Mouse (Mus musculus) lung, adult 18-20 months (tissue): ENCODE results near the gene Ndnf.

Experiments
- DNase-seq, 2 experiments: peaks; one replicate each; pipeline ENCODE4 v3.0.0; 2022; ENCODE audit warnings: mixed read lengths in 2 of 2

The Ndnf gene

GRCm38 (mm10) chr6:65671451-65671850 lies at the start of gene Ndnf:
Gene Ndnf, plus strand, starts transcription at chr6:65671590.
- peak; percentile 71 to 74 for DNase-seq

DNA sequence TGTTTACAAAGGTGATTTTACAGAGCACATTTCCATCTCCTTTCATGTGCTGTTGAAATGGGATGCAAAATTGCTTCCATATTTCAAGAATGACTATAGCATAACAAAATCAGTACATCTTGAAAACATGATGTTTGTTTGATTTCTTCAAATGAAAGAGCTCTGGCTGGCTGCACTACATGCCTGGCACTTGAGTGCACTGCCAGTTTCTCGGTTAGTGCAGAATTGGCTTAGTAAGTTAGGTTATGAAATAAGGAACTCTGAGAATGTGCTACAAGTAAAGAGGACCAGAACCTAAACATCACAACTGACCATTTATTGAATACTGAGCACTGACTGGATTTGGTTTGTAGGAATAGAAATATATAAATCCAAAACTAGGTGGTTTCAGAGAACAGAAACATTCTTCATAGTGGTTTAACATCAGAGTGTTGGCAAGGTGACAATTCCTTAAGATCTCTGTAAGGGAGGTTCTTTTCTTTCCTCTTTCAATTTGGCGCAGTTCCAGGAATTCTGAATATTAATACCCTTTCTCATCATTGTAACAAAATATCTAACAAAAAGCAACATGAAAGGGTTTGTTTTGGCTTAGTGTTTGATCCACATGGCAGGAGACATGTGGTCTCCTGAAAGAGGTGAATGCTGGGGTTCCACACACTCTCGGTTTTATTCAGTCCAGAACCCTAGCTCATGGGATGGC lies 48.2 kb upstream of the Ndnf start:
- DNase-seq = peak; percentile 29 to 45

- no peak for DNase-seq
These were observed 40.8 kb upstream of the Ndnf start for GRCm38 (mm10) chr6:65630578-65630977.

GRCm38 (mm10) chr6:65632184-65632583 lies 39.2 kb upstream of the Ndnf start:
- no peak for DNase-seq

- no peak for DNase-seq
These were observed 29.0 kb upstream of the Ndnf start for GRCm38 (mm10) chr6:65642431-65642830.

- DNase-seq = no peak
These were observed 27.3 kb upstream of the Ndnf start for GRCm38 (mm10) chr6:65644110-65644509.

- no peak for DNase-seq
These were observed 25.0 kb upstream of the Ndnf start for GRCm38 (mm10) chr6:65646408-65646807.

DNA sequence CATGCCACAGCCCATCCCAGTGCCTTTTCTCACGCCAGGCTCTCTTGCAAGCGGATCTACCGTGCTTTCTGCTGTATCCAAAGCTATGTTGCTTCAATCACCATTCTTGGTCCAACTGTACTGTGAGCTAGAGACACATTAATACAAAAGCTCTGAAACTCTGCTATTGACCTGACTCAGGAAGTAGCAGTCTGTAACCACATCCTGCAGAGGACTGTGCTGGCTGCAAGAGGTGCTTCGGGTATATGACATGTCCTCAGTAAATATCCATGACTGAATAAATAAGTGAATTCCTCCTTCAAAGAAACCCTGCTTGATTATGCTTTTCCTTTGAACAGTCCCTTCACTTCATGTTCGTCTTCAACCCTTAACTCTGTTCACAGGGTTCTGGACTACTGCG lies 23.7 kb upstream of the Ndnf start:
- DNase-seq = no peak

GRCm38 (mm10) chr6:65651376-65651775 lies 20.0 kb upstream of the Ndnf start:
- no peak for DNase-seq

DNA sequence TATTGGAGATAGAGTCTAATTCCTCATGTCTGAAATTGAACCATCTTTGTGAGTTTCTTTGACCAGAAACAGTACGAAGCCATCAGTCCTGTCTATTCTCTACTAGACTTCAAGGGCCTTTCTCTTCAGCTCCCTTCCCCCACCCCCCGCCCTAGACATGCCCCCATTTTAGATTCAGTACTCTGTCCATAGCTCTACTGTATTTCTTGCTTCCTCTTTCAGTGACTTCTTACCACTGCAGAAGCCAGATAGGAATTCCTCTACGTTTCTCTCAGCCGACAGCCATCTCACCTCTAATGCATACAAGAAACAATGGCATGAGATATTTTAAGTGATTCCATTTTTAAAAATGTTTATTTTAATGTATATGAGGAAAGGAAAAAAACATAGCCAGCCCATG lies 10.1 kb upstream of the Ndnf start:
- DNase-seq = no peak

DNA sequence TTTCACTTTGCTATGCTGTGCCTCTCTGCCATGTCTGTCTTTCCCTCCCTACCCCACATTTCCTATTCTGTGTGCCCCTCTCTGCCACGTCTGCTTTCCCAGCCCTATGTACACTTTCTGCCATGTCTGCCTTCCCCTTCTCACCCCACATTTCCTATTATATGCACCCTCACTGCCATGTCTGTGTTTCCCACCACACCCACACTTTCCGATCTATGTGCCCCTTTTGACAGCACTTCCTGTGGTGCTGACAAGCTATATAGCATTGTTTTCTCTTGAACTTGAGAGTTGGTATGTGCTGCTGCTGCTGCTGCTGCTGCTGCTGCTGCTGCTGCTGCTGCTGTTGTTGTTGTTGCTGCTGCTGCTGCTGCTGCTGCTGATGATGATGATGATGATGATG lies 9.3 kb upstream of the Ndnf start:
- DNase-seq = no peak

DNA sequence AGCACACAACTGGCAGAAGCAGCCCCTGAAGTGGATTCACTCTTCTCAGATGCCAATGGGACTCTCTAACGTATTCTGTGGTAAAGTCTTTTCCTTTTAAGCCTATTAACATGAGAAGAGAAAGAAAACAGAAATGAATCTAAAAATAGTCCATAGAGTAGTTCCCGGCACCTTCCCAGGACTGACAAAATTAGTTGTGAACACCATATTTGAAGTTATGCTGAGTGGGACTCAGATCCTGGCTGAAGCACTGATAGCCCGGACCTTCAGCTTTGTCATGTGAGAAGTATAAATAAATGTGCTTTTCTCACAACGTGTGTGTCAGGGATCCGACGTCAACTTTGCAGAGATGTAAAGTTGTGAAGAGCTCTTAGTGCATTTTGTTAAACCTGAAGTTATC lies 7.4 kb upstream of the Ndnf start:
- no peak for DNase-seq

- no peak for DNase-seq
These were observed 5.1 kb upstream of the Ndnf start for GRCm38 (mm10) chr6:65666295-65666694.

GRCm38 (mm10) chr6:65669971-65670370 lies 1.4 kb upstream of the Ndnf start:
- DNase-seq = no peak

- DNase-seq = no peak
These were observed 394 bp upstream of the Ndnf start for GRCm38 (mm10) chr6:65670981-65671411.

- DNase-seq = peak; percentile 21 to 22
These were observed 991 bp downstream of the Ndnf start for GRCm38 (mm10) chr6:65672131-65673031.

DNA sequence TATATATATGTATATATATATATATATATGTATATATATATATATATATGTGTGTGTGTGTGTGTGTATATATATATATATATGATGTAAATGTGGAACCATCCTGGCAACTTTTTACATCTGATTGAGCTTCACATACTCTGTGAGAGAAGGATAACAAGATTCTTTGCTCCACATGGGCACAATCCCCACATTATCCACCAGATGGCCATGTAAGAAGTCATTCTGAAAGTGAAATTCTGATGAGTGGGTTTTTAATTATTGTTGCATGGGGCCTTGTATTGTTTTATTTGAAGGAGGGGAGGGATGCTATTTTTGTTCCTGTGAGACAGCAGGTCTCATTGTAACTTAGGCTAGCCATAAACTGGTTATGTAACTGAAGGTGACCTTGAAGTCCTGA lies 22.5 kb downstream of the Ndnf start:
- no peak for DNase-seq

GRCm38 (mm10) chr6:65720676-65721075 lies 49.3 kb downstream of the Ndnf start:
- no peak for DNase-seq

GRCm38 (mm10) chr6:65725677-65726076 lies 54.3 kb downstream of the Ndnf start:
- DNase-seq = no peak

GRCm38 (mm10) chr6:65728261-65728660 lies 56.9 kb downstream of the Ndnf start:
- no peak for DNase-seq

DNA sequence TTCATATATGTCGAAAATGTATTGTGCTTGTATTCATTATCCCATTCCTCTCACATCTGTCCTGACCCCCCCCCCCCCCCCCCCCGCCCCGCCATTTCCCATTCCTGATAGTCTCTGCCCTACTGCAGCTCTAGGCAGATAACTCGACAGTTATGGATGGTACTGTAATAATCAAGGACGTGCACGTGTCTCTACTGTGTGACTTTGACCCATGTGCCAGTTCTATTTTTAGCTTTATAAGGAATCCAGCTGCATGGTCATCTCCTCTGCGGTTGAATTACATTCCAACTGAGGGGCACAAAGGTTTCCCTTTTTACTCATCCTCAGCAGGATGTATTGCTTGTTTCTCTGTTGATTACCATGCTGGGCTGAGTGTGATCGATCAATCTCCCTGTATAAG lies 68.1 kb downstream of the Ndnf start:
- no peak for DNase-seq

DNA sequence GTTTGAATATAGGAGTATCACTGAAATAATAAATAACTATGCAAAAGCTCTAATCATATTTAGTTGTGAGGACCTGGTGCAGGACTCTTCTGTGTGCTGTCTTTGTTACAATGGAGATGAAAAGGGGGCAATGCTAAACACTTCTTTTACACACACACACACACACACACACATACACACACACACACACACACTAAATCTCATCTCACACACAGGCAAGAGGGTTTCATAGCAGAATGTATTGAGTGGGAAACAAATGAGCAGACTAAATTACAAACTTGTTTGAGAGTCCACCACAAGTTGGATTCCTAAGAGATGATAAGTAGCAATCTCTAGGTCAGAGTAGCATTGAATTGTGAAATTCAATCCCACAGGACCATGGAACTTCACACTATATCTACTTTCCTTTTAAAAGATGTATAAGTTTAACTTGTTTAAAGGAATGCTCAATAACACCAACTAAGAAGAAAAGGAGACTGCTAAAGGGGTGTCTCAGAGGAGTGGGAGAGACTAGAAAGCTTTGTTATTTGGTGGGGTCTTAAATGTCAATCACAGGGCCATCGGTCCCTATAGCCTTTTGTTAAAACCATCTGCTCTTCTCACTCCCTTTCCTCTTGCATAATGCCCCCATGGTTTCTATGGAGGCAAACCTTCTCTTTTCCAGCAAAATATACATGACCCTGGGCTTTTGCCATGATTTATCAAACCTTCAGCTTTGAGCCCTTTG lies 71.9 kb downstream of the Ndnf start:
- DNase-seq = no peak

DNA sequence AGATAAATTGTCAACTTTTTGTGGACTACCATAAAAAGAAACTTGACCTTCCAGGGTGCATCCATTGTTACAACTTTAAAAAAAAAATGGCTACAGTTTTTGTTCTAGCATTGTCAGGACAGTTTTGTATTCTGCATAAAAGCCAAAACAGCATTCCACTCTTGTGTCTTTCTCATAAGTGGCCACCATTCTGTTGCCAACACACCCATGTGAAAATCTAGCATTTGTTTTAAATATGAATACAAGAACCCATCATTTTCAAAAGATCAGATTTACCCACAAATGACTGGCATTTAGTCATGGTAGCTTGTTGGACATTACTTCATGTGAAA lies 72.4 kb downstream of the Ndnf start:
- no peak for DNase-seq

DNA sequence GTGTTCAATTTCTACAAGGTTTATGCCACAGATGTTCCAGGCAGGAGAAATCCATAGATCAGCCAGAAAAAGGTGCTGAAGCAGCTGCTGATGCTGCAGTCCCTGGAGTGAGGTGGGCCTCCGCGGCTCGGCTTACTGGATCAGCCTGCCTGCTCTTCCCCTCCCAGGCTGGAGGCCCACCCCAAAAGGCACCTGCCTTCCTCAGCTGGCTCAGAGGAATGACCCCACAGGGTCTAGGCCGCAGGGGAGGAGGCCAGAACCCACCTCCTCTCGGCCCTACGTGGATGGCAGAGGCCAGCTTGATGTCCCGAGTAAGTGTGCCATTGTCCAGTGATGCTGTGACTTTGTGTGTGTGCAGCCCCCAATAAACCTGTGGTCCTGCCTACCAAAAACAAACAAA lies 86.8 kb downstream of the Ndnf start:
- no peak for DNase-seq
